Mouse (Mus musculus) embryonic fibroblast, embryonic 13.5 days (primary cell): ENCODE measurements at regions not wholly inside any gene's neighbourhood (a gene's known extent, or its start where the extent isn't known, plus 50 kb on each side); places are given as distances from the start of the nearest gene placed in this dataset.
A peak's percentile ranks its signal among the peaks of the same experiment; 100 is the strongest.

Experiments used
- H3K27ac ChIP-seq: 2 replicates; pipeline ENCODE4 v1.5.1; 2012; ENCODE audit warnings: low read length, control low read depth, inconsistent platforms; ENCODE audit not compliant: insufficient read depth
- H3K4me1 ChIP-seq: 2 replicates; pipeline ENCODE4 v1.6.1; 2011; ENCODE audit warnings: low read length; ENCODE audit not compliant: control insufficient read depth, insufficient read depth
- H3K4me3 ChIP-seq: 2 replicates; pipeline ENCODE4 v1.5.1; 2011; ENCODE audit warnings: mild to moderate bottlenecking, control low read depth, low read length; ENCODE audit not compliant: insufficient read depth
- CTCF ChIP-seq: IDR thresholded peaks from 2 replicates; pipeline ENCODE4 v1.5.1; 2011; ENCODE audit warnings: mild to moderate bottlenecking, control low read depth, low read length, moderate library complexity, borderline replicate concordance; ENCODE audit not compliant: insufficient read depth
- POLR2A ChIP-seq: IDR thresholded peaks from 2 replicates; pipeline ENCODE4 v1.6.1; 2011; ENCODE audit warnings: low read depth, mild to moderate bottlenecking, control low read depth, low read length, moderate library complexity

- Histone ChIP-seq H3K27ac (no peak overlapping the region), H3K4me3 (no peak overlapping the region), H3K4me1 (0 out of 2 replicates have a peak, but pooled peaks cover 2% of the 10 kb centered on the region)
- TF ChIP-seq POLR2A (no peak), CTCF (no peak)
These were observed 93.1 kb downstream of the Vcpkmt start for GRCm38 (mm10) chr12:69489686-69490085.

- TF ChIP-seq CTCF (no peak), POLR2A (no peak)
- no peak overlapping the region for H3K27ac ChIP-seq
- H3K4me3 ChIP-seq = no peak overlapping the region
- H3K4me1 ChIP-seq = no peaks in the 10 kb centered on the region
These were observed 95.9 kb downstream of the Vcpkmt start for GRCm38 (mm10) chr12:69486903-69487302.

- TF ChIP-seq CTCF = no peak
- TF ChIP-seq POLR2A = no peak
- no peak overlapping the region for H3K4me3 ChIP-seq
- H3K27ac ChIP-seq = no peak overlapping the region
- H3K4me1 ChIP-seq = no peaks in the 10 kb centered on the region
These were observed 96.9 kb downstream of the Vcpkmt start for GRCm38 (mm10) chr12:69485652-69486651.

- Histone ChIP-seq H3K4me1 (peaks cover 3% of the 10 kb centered on the region; the same call in 1 of the 2 replicates), H3K27ac (no peak overlapping the region), H3K4me3 (no peak overlapping the region)
- TF ChIP-seq CTCF (no peak), POLR2A (no peak)
These were observed 101.4 kb downstream of the Vcpkmt start for GRCm38 (mm10) chr12:69481420-69481819.

GRCm38 (mm10) chr12:69476631-69477091 is 104.4 kb upstream of the Gm9887 start:
- Histone ChIP-seq H3K4me1 (peaks cover 14% of the 10 kb centered on the region), H3K27ac (no peak overlapping the region), H3K4me3 (no peak overlapping the region)
- TF ChIP-seq POLR2A = no peak
- TF ChIP-seq CTCF = no peak

- TF ChIP-seq CTCF (no peak), POLR2A (no peak)
- H3K27ac ChIP-seq = no peak overlapping the region
- H3K4me1 ChIP-seq = peaks cover 14% of the 10 kb centered on the region
- no peak overlapping the region for H3K4me3 ChIP-seq
These were observed 103.9 kb upstream of the Gm9887 start for GRCm38 (mm10) chr12:69476131-69476530.

GRCm38 (mm10) chr12:69474916-69475661 is 102.8 kb upstream of the Gm9887 start:
- no peak overlapping the region for H3K4me3 ChIP-seq
- H3K27ac ChIP-seq = peak overlapping the region; percentile 92
- TF ChIP-seq POLR2A (0 out of 2 replicates have a peak, but pooled peaks have one; percentile 31), CTCF (no peak)
- peaks cover 14% of the 10 kb centered on the region for H3K4me1 ChIP-seq

GRCm38 (mm10) chr12:69474141-69474915 is 102.1 kb upstream of the Gm9887 start:
- no peak overlapping the region for H3K4me3 ChIP-seq
- H3K27ac ChIP-seq = peak overlapping the region; percentile 92
- peak; percentile 21; the same call in 1 of the 2 replicates for TF ChIP-seq POLR2A
- TF ChIP-seq CTCF = no peak
- H3K4me1 ChIP-seq = peaks cover 14% of the 10 kb centered on the region

GRCm38 (mm10) chr12:69473379-69474057 is 101.3 kb upstream of the Gm9887 start:
- no peak overlapping the region for H3K4me3 ChIP-seq
- TF ChIP-seq CTCF (no peak), POLR2A (no peak)
- peak overlapping the region; percentile 92 for H3K27ac ChIP-seq
- peaks cover 14% of the 10 kb centered on the region for H3K4me1 ChIP-seq
